Mouse (Mus musculus) midbrain, embryonic 15.5 days (tissue): ENCODE measurements around the gene Jph3. TPM values are rescaled to one million over a fixed set of nuclear protein-coding genes. Genes with fewer than 3 reads are reported as not detected.

Experiments
- ATAC-seq: fragments of 200-750 bp; cut with Nextera tagmentation; replicated peaks from 2 replicates; pipeline ENCODE4 v1.8.0; 2017; ENCODE audit warnings: moderate TSS enrichment
- H3K27ac ChIP-seq: fragments of 300-500 bp; sonication (generic); 2 replicates; pipeline ENCODE4 v1.5.1; 2015; ENCODE audit warnings: mild to moderate bottlenecking, inconsistent platforms
- H3K27me3 ChIP-seq: fragments of 300-500 bp; sonication (generic); replicated peaks from 2 replicates; pipeline ENCODE4 v1.6.1; 2015; ENCODE audit warnings: inconsistent platforms
- H3K36me3 ChIP-seq: fragments of 300-500 bp; sonication (generic); replicated peaks from 2 replicates; pipeline ENCODE4 v1.6.1; 2015; ENCODE audit warnings: inconsistent platforms
- H3K4me1 ChIP-seq: fragments of 300-500 bp; sonication (generic); 2 replicates; pipeline ENCODE4 v1.6.1; 2015; ENCODE audit warnings: inconsistent platforms
- H3K4me2 ChIP-seq: fragments of 300-500 bp; sonication (generic); 2 replicates; pipeline ENCODE4 v1.6.1; 2015; ENCODE audit warnings: inconsistent platforms, mild to moderate bottlenecking, moderate library complexity
- H3K4me3 ChIP-seq: fragments of 300-500 bp; sonication (generic); 2 replicates; pipeline ENCODE4 v1.5.1; 2015; ENCODE audit warnings: mild to moderate bottlenecking, inconsistent platforms
- H3K9ac ChIP-seq: fragments of 300-500 bp; sonication (generic); 2 replicates; pipeline ENCODE4 v1.6.1; 2015; ENCODE audit warnings: mild to moderate bottlenecking, inconsistent platforms
- H3K9me3 ChIP-seq: fragments of 300-500 bp; sonication (generic); 2 replicates; pipeline ENCODE4 v1.6.1; 2016; ENCODE audit warnings: inconsistent platforms
- WGBS: fragments of 180-500 bp; shearing (Covaris S2); methylation state at CpG from one replicate; pipeline ENCODE4 v1.1.7; 2015; ENCODE audit warnings: mixed read lengths; 5-methylcytosine and 5-hydroxymethylcytosine counted together
- polyA plus RNA-seq: library from polyadenylated mRNA; unstranded; fragments of >200 nt; fragmentation: Nextera tagmentation; extraction: Ambion mirVana; gene quantifications from 2 replicates; pipeline ENCODE4 v1.2.1, GENCODE M21; 2015

Jph3 gene
- polyA plus RNA-seq, 1 experiment from 2014 or later: 114 TPM

- 91% methylated on average over 9 of the region's 9 CpGs for WGBS
- no peaks in the 10 kb centered on the region for H3K4me1 ChIP-seq
These were observed 92.3 kb downstream of the Jph3 start for GRCm38 (mm10) chr8:121821770-121822169.

GRCm38 (mm10) chr8:121827726-121828125 lies 98.3 kb downstream of the Jph3 start:
- no peak for ATAC-seq
- no peaks in the 10 kb centered on the region for H3K36me3 ChIP-seq
- H3K27ac ChIP-seq: no peak overlapping the region
- no peaks in the 10 kb centered on the region for H3K9me3 ChIP-seq
- H3K4me2 ChIP-seq: peak overlapping the region; percentile 79
- 95% methylated on average over 5 of the region's 5 CpGs for WGBS
- no peak overlapping the region for H3K9ac ChIP-seq
- H3K4me3 ChIP-seq: peak overlapping the region; percentile 59; the same call in 1 of the 2 replicates
- H3K4me1 ChIP-seq: peaks cover 22% of the 10 kb centered on the region
- H3K27me3 ChIP-seq: no peaks in the 10 kb centered on the region

More at GRCm38 (mm10) chr8:121821770-121822169, 92.3 kb downstream of the Jph3 start:
- H3K27ac ChIP-seq: no peak overlapping the region
- H3K4me2 ChIP-seq: no peak overlapping the region
- H3K27me3 ChIP-seq: no peaks in the 10 kb centered on the region
- no peak for ATAC-seq
- no peak overlapping the region for H3K4me3 ChIP-seq
- peaks cover 12% of the 10 kb centered on the region; the same call in 1 of the 2 replicates for H3K36me3 ChIP-seq
- no peaks in the 10 kb centered on the region for H3K9me3 ChIP-seq
- H3K9ac ChIP-seq: no peak overlapping the region

GRCm38 (mm10) chr8:121828376-121829023 lies 99.1 kb downstream of the Jph3 start:
- no peak for ATAC-seq
- no peaks in the 10 kb centered on the region for H3K36me3 ChIP-seq
- no peak overlapping the region for H3K27ac ChIP-seq
- WGBS: 36% methylated on average over 10 of the region's 10 CpGs
- peaks cover 22% of the 10 kb centered on the region for H3K4me1 ChIP-seq
- H3K9me3 ChIP-seq: no peaks in the 10 kb centered on the region
- peak overlapping the region; percentile 79 for H3K4me2 ChIP-seq
- H3K4me3 ChIP-seq: peak overlapping the region; percentile 59
- H3K27me3 ChIP-seq: no peaks in the 10 kb centered on the region
- peak overlapping the region; percentile 59 for H3K9ac ChIP-seq

- under 1% methylated on average over 68 of the region's 68 CpGs for whole genome bisulfite sequencing
- H3K27ac ChIP-seq: peak within 1 kb of the TSS; percentile 85
- peak within 1 kb of the TSS; percentile 59 for H3K4me3 ChIP-seq
- peak; percentile 98 for ATAC-seq
- H3K4me1 ChIP-seq: peaks cover 22% of the 10 kb centered on the region
- H3K36me3 ChIP-seq: no peaks in the 10 kb centered on the region
- H3K9ac ChIP-seq: peak within 1 kb of the TSS; percentile 67
- H3K4me2 ChIP-seq: peak within 1 kb of the TSS; percentile 79
- H3K27me3 ChIP-seq: no peaks in the 10 kb centered on the region
- H3K9me3 ChIP-seq: no peaks in the 10 kb centered on the region
These were observed 99.8 kb downstream of the Jph3 start, which contains the start of gene Klhdc4 for GRCm38 (mm10) chr8:121829048-121829776. TSS of gene Klhdc4 (minus strand) at chr8:121829569.

- Histone ChIP-seq H3K36me3 (no peaks in the 10 kb centered on the region), H3K4me3 (peak overlapping the region; percentile 59), H3K27ac (peak overlapping the region; percentile 85), H3K9ac (peak overlapping the region; percentile 67), H3K4me2 (peak overlapping the region; percentile 79), H3K27me3 (no peaks in the 10 kb centered on the region), H3K4me1 (peaks cover 22% of the 10 kb centered on the region), H3K9me3 (no peaks in the 10 kb centered on the region)
- WGBS: 16% methylated on average over 18 of the region's 18 CpGs
- peak; percentile 81 for ATAC-seq
These were observed 100.4 kb downstream of the Jph3 start for GRCm38 (mm10) chr8:121829777-121830362.

- WGBS: 73% methylated on average over 2 of the region's 2 CpGs
- Histone ChIP-seq H3K27ac (no peak overlapping the region), H3K27me3 (no peaks in the 10 kb centered on the region), H3K9me3 (no peaks in the 10 kb centered on the region), H3K4me3 (no peak overlapping the region), H3K4me1 (peaks cover 22% of the 10 kb centered on the region), H3K4me2 (no peak overlapping the region), H3K9ac (no peak overlapping the region), H3K36me3 (no peaks in the 10 kb centered on the region)
- ATAC-seq: no peak
These were observed 102.6 kb downstream of the Jph3 start for GRCm38 (mm10) chr8:121832061-121832460.

- 19% methylated on average over 6 of the region's 6 CpGs for WGBS
- ATAC-seq: no peak
- Histone ChIP-seq H3K9ac (no peak overlapping the region), H3K27me3 (no peaks in the 10 kb centered on the region), H3K4me1 (peaks cover 22% of the 10 kb centered on the region), H3K9me3 (no peaks in the 10 kb centered on the region), H3K4me3 (no peak overlapping the region), H3K36me3 (no peaks in the 10 kb centered on the region), H3K4me2 (no peak overlapping the region), H3K27ac (no peak overlapping the region)
These were observed 103.1 kb downstream of the Jph3 start for GRCm38 (mm10) chr8:121832503-121832902.

- no peak overlapping the region for H3K4me3 ChIP-seq
- H3K27ac ChIP-seq: no peak overlapping the region
- no peak overlapping the region for H3K9ac ChIP-seq
- no peak overlapping the region for H3K4me2 ChIP-seq
- no peaks in the 10 kb centered on the region for H3K36me3 ChIP-seq
- ATAC-seq: no peak
- WGBS: 49% methylated on average over 8 of the region's 8 CpGs
- H3K4me1 ChIP-seq: no peaks in the 10 kb centered on the region
- no peaks in the 10 kb centered on the region for H3K27me3 ChIP-seq
- no peaks in the 10 kb centered on the region for H3K9me3 ChIP-seq
These were observed 111.8 kb downstream of the Jph3 start for GRCm38 (mm10) chr8:121841242-121841641.

GRCm38 (mm10) chr8:121842064-121842955 lies 112.9 kb downstream of the Jph3 start:
- H3K4me3 ChIP-seq: no peak overlapping the region
- WGBS: 84% methylated on average over 8 of the region's 8 CpGs
- no peaks in the 10 kb centered on the region for H3K4me1 ChIP-seq
- no peak for ATAC-seq
- no peak overlapping the region for H3K27ac ChIP-seq
- no peak overlapping the region for H3K4me2 ChIP-seq
- H3K27me3 ChIP-seq: no peaks in the 10 kb centered on the region
- H3K9ac ChIP-seq: no peak overlapping the region
- H3K36me3 ChIP-seq: no peaks in the 10 kb centered on the region
- no peaks in the 10 kb centered on the region for H3K9me3 ChIP-seq

GRCm38 (mm10) chr8:121843184-121843733 lies 113.8 kb downstream of the Jph3 start:
- H3K27me3 ChIP-seq: no peaks in the 10 kb centered on the region
- no peak overlapping the region for H3K4me3 ChIP-seq
- no peak for ATAC-seq
- no peaks in the 10 kb centered on the region for H3K4me1 ChIP-seq
- H3K9ac ChIP-seq: no peak overlapping the region
- 78% methylated on average over 3 of the region's 3 CpGs for WGBS
- H3K36me3 ChIP-seq: no peaks in the 10 kb centered on the region
- H3K4me2 ChIP-seq: no peak overlapping the region
- H3K9me3 ChIP-seq: no peaks in the 10 kb centered on the region
- H3K27ac ChIP-seq: no peak overlapping the region
